Mouse (Mus musculus) 3134 (cell line): ENCODE measurements around the gene Pttg1ip.

Experiments
- DNase-seq: peaks from one replicate; pipeline ENCODE4 v3.0.0-alpha.2; 2011; ENCODE audit warnings: low spot score; ENCODE audit not compliant: insufficient read length; ENCODE audit errors: extremely low read depth

The Pttg1ip gene

GRCm38 (mm10) chr10:77634452-77635231, 53.1 kb downstream of the Pttg1ip start:
- peak; percentile 37 for DNase-seq

GRCm38 (mm10) chr10:77636234-77636922, 54.9 kb downstream of the Pttg1ip start:
- DNase-seq = no peak

GRCm38 (mm10) chr10:77638956-77639355, 57.4 kb downstream of the Pttg1ip start:
- DNase-seq = peak; percentile 44

GRCm38 (mm10) chr10:77643160-77643559, 61.6 kb downstream of the Pttg1ip start:
- no peak for DNase-seq

- no peak for DNase-seq
Measured at GRCm38 (mm10) chr10:77645571-77645970, 64.1 kb downstream of the Pttg1ip start.

GRCm38 (mm10) chr10:77647461-77647860, 65.9 kb downstream of the Pttg1ip start:
- DNase-seq = no peak

GRCm38 (mm10) chr10:77647901-77648300, 66.4 kb downstream of the Pttg1ip start:
- no peak for DNase-seq
